Mouse (Mus musculus): ENCODE data around the gene Unc80.

DNA sequence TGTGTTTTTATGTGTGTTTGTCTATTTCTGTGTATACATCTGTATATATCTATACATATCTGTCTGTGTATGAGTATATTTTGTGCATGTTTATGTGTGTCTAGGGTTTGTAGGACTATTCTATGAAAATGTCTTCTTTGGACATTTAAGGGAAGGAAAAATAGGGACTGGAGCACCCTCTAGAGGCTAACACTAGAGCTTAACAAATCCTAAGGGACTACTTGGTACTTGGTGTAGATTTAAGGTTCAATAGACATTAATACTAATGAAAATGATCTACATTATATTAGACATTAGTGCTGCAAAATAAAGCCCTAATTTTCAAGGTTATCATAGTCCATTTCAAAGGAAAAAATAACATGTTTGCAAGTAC lies 187.6 kb downstream of the Unc80 start:
- TF ChIP-seq CTCF (IDR thresholded peaks at IDR 0.05; ENCODE audit: borderline replicate concordance, insufficient read depth, low read length) (no peak), POLR2A (IDR thresholded peaks at IDR 0.05; ENCODE audit: low read depth, low read length) (no peak)
